12 mouse cellular contexts compared by ENCODE assay signal in the genomic region with DNA sequence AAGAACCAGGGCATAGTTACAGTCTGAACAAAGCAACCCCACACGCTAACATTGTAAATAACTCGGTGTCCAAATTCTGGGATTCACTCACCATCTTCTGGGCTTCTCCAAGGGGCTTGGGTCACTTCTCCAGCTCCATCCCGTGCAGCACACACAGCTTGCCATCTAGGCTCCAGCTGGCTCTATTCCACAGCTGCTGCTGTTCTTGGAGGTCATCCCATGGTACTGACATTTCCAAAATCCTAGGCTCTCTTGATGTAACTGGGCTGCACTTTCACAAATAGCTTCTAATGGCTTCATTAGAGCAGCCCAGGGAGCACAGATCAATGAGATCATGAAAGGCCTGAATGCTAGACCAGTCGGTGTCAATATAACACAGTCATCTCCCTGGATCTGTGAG. TPM values are rescaled to one million over a fixed set of nuclear protein-coding genes. Genes with fewer than 3 reads are reported as not detected.
DNase-seq lines count a peak whose midpoint lies in the region; ATAC-seq and TF ChIP-seq lines count a peak whose summit lies in the region.
"Had no signal": no experiment of that assay in that cellular context is flagged by ENCODE, and none has a peak within 500 bp of the region (broad histone marks: within the 10 kb centered on the region; RNA-seq: fewer than 3 reads in every experiment).

No protein-coding gene starts in this region.

- H3K4me1 ChIP-seq in lung, adult 2 months (ENCODE audit: control insufficient read depth, insufficient read depth, low read length), result no peaks in the 10 kb centered on the region; the same call in 1 of the 2 replicates
- no peaks in the 10 kb centered on the region for H3K4me1 ChIP-seq in midbrain, postnatal 0 days (ENCODE audit: insufficient read depth, low read length)
- H3K4me1 ChIP-seq: hindbrain, embryonic 12.5 days; liver, embryonic 12.5 days had no signal

- intact Hi-C loops in heart, postnatal 14 days (cut with DNase I), result no loop called here

- no peak for ATAC-seq in cerebellum, adult (ENCODE audit: insufficient number of reproducible peaks, low FRiP score, low TSS enrichment)
- no peak for ATAC-seq in midbrain, postnatal 0 days (ENCODE audit: low FRiP score)
- ATAC-seq: liver, embryonic 12.5 days had no signal

- DNase-seq in cerebellum, postnatal 10 days, result peak; percentile 50 to 68
- DNase-seq in lung, adult 18-20 months, result peak; percentile 28 to 53
- DNase-seq in lung, adult 2 months, result no peak
- peak; percentile 57 to 74 for DNase-seq in heart, postnatal 14 days
- DNase-seq in lung, postnatal 36 days, result peak; percentile 69
- DNase-seq in midbrain, postnatal 0 days (ENCODE audit: low spot score), result no peak
- DNase-seq in frontal cortex, postnatal 14 days (ENCODE audit: low spot score in 2 of 2), result no peak
- DNase-seq: cerebellum, adult 9-11 months; kidney, adult 11 months had no signal

- H3K4me2 ChIP-seq in midbrain, postnatal 0 days (ENCODE audit: low read depth, low read length, poor library complexity, severe bottlenecking), result no peak overlapping the region
- H3K4me2 ChIP-seq: hindbrain, embryonic 12.5 days; liver, embryonic 12.5 days had no signal

- H3K27ac ChIP-seq in midbrain, postnatal 0 days (ENCODE audit: low read depth, low read length), result no peak overlapping the region
- H3K27ac ChIP-seq: hindbrain, embryonic 12.5 days; liver, embryonic 12.5 days had no signal

- 72% methylated on average over 4 of the region's 4 CpGs for WGBS in lung, adult 2 months
- 78% methylated on average over 4 of the region's 4 CpGs for WGBS in midbrain, postnatal 0 days

- no peaks in the 10 kb centered on the region for H3K36me3 ChIP-seq in midbrain, postnatal 0 days (ENCODE audit: insufficient read depth, low read length)
- H3K36me3 ChIP-seq: hindbrain, embryonic 12.5 days; liver, embryonic 12.5 days had no signal

- TF ChIP-seq CTCF in lung, adult 2 months (IDR thresholded peaks at IDR 0.05; ENCODE audit: insufficient read depth, low read length), result no peak
- no peak for TF ChIP-seq CTCF in midbrain, postnatal 0 days (IDR thresholded peaks at IDR 0.05)

- no peak overlapping the region for H3K4me3 ChIP-seq in lung, adult 2 months (replicated peaks; ENCODE audit: extremely low read depth, low read depth, low read length)
- no peak overlapping the region for H3K4me3 ChIP-seq in midbrain, postnatal 0 days (ENCODE audit: low read depth, low read length)
- H3K4me3 ChIP-seq: hindbrain, embryonic 12.5 days; liver, embryonic 12.5 days had no signal

- no peaks in the 10 kb centered on the region for H3K27me3 ChIP-seq in midbrain, postnatal 0 days (ENCODE audit: insufficient read depth, low read length)
- H3K27me3 ChIP-seq: hindbrain, embryonic 12.5 days had no signal

- TF ChIP-seq POLR2A in lung, adult 2 months (IDR thresholded peaks at IDR 0.05; ENCODE audit: borderline replicate concordance, extremely low read depth, low read depth, low read length), result no peak

- H3K9ac ChIP-seq in midbrain, postnatal 0 days (replicated peaks; ENCODE audit: low read length, poor library complexity, severe bottlenecking), result no peak overlapping the region
- H3K9ac ChIP-seq: hindbrain, embryonic 12.5 days; liver, embryonic 12.5 days had no signal

- H3K9me3 ChIP-seq in midbrain, postnatal 0 days (ENCODE audit: low read length), result no peaks in the 10 kb centered on the region
- H3K9me3 ChIP-seq: hindbrain, embryonic 12.5 days; liver, embryonic 12.5 days had no signal

RNA-seq across cellular contexts. Expression of a gene that starts 10.4 kb away (rescaled TPM):
- 18.3 and 20.6 TPM in 2 replicates for polyA plus RNA-seq in lung, adult 2 months (2012; rRNA removed)
- total RNA-seq in heart, postnatal 14 days (2021), result 10 to 100 TPM; 10.0 to 11.8 TPM
- total RNA-seq in midbrain, postnatal 0 days (2014; rRNA removed), result 60.2 and 61.3 TPM in 2 replicates
- 12.3 and 14.9 TPM in 2 replicates for polyA plus RNA-seq in midbrain, postnatal 0 days (2015; fragmentation: Nextera tagmentation; extraction: Ambion mirVana)

Comparison
In these comparisons a context has a peak if more than half of its experiments do, and no peak if none do; other contexts are left out.
1. DNase-seq: peak in cerebellum, postnatal 10 days (2 of 2), lung, adult 18-20 months (2 of 2), heart, postnatal 14 days (2 of 2) and lung, postnatal 36 days (single experiment); none in lung, adult 2 months (single experiment), midbrain, postnatal 0 days (single experiment) and frontal cortex, postnatal 14 days (0 of 2).